Mouse (Mus musculus): ENCODE results near the gene 2200002D01Rik.

The 2200002D01Rik gene

GRCm38 (mm10) chr7:29279261-29279660 is 31.0 kb upstream of the 2200002D01Rik start:
- no peak for DNase-seq (ENCODE audit: low spot score)

- no peak for DNase-seq (ENCODE audit: low spot score)
Observed at GRCm38 (mm10) chr7:29277510-29277909, 29.2 kb upstream of the 2200002D01Rik start.

- no peak for DNase-seq (ENCODE audit: low spot score)
Observed at GRCm38 (mm10) chr7:29276715-29277114, 28.4 kb upstream of the 2200002D01Rik start.

- peak; percentile 41 for DNase-seq (ENCODE audit: low spot score)
Observed at GRCm38 (mm10) chr7:29271687-29272465, 23.6 kb upstream of the 2200002D01Rik start.

GRCm38 (mm10) chr7:29270445-29270844 is 22.2 kb upstream of the 2200002D01Rik start:
- no peak for DNase-seq (ENCODE audit: low spot score)

GRCm38 (mm10) chr7:29266931-29267330 is 18.7 kb upstream of the 2200002D01Rik start:
- DNase-seq (ENCODE audit: low spot score), result no peak

- no peak for DNase-seq (ENCODE audit: low spot score)
Observed at GRCm38 (mm10) chr7:29265636-29266035, 17.4 kb upstream of the 2200002D01Rik start.

- no peak for DNase-seq (ENCODE audit: low spot score)
Observed at GRCm38 (mm10) chr7:29263831-29264230, 15.6 kb upstream of the 2200002D01Rik start.

GRCm38 (mm10) chr7:29262151-29262550 is 13.9 kb upstream of the 2200002D01Rik start:
- no peak for DNase-seq (ENCODE audit: low spot score)

GRCm38 (mm10) chr7:29259781-29260730 is 11.8 kb upstream of the 2200002D01Rik start:
- DNase-seq (ENCODE audit: low spot score), result no peak

- DNase-seq (ENCODE audit: low spot score), result no peak
Observed at GRCm38 (mm10) chr7:29257368-29257767, 9.1 kb upstream of the 2200002D01Rik start.

- DNase-seq (ENCODE audit: low spot score), result no peak
Observed at GRCm38 (mm10) chr7:29255875-29256274, 7.6 kb upstream of the 2200002D01Rik start.

GRCm38 (mm10) chr7:29253842-29254241 is 5.6 kb upstream of the 2200002D01Rik start:
- no peak for DNase-seq (ENCODE audit: low spot score)

- DNase-seq (ENCODE audit: low spot score), result no peak
Observed at GRCm38 (mm10) chr7:29251166-29251565, 2.9 kb upstream of the 2200002D01Rik start.

GRCm38 (mm10) chr7:29247706-29248105 is 560 bp downstream of the 2200002D01Rik start:
- no peak for DNase-seq (ENCODE audit: low spot score)

- peak; percentile 43 for DNase-seq (ENCODE audit: low spot score)
Observed at GRCm38 (mm10) chr7:29247314-29247700, 959 bp downstream of the 2200002D01Rik start.

- no peak for DNase-seq (ENCODE audit: low spot score)
Observed at GRCm38 (mm10) chr7:29246619-29247313, 1.5 kb downstream of the 2200002D01Rik start.

- DNase-seq (ENCODE audit: low spot score), result no peak
Observed at GRCm38 (mm10) chr7:29246015-29246414, 2.3 kb downstream of the 2200002D01Rik start.

- no peak for DNase-seq (ENCODE audit: low spot score)
Observed at GRCm38 (mm10) chr7:29244732-29245416, 3.4 kb downstream of the 2200002D01Rik start.

- DNase-seq (ENCODE audit: low spot score), result peak; percentile 97
Observed at GRCm38 (mm10) chr7:29238019-29238967, 10.0 kb downstream of the 2200002D01Rik start, which contains the start of gene Yif1b. TSS of gene Yif1b (plus strand) at chr7:29238329.

All from ovary, adult 18-20 months (tissue).